Mouse (Mus musculus): ENCODE measurements at regions not wholly inside any gene's neighbourhood (a gene's known extent, or its start where the extent isn't known, plus 50 kb on each side); places are given as distances from the start of the nearest gene placed in this dataset.

GRCm38 (mm10) chr7:98768460-98768859 is 65.6 kb downstream of the Thap12 start:
- no peak for DNase-seq (ENCODE audit: low spot score)

GRCm38 (mm10) chr7:98769111-98769734 is 65.7 kb upstream of the Wnt11 start:
- DNase-seq (ENCODE audit: low spot score) = no peak

DNA sequence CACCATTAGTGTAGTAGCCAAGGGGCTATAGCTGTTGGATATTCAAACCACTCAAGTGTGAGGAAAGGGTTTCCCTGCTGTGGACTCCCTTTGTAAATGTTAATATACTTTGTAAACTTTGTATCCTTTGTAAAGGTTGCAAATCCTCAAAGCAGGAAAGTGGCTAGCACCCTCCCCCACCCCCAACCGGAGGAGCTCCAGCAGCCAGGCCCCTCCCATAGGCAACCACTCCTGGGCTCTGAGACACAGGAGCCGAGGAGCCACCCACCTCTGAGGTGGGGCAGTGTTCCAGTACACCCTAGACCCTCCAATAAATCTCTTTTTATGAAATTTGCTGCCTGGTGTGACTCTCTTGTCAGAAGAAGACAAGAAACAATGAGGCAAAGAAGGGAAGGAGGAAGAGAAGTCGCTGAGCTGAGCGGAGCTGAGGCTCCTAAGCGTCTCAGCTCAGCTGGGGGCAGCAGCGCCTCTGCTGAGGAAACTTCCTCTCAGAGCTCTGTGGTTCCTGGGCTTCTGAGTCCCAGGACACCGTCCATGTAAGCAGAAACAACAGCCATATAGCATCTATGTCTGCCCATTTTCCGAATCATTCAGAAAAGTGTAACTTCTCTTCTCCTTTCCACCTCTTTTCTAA is 64.5 kb upstream of the Wnt11 start:
- DNase-seq (ENCODE audit: low spot score) = peak; percentile 56

GRCm38 (mm10) chr7:98771134-98771775 is 63.7 kb upstream of the Wnt11 start:
- peak; percentile 11 for DNase-seq (ENCODE audit: low spot score)

DNA sequence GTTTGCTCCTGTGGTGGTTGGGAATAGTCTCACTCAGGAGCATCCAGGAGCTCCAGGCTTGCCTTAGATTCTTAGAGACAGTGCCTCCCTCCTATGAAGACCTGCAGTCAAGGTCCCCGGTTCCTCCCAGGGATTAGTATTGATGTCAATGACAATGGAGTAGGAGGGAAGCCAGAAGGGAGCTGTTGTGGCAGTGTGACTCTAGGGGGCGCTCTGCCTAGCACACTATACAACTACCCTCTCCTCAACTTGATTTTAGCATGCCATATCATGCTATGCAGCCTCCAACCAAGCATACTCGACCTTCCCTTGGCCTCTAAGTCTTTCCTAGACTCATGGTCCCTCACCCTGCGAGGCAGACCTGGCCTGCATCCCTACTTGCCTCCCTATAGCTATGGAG is 60.3 kb upstream of the Wnt11 start:
- DNase-seq (ENCODE audit: low spot score) = no peak

DNA sequence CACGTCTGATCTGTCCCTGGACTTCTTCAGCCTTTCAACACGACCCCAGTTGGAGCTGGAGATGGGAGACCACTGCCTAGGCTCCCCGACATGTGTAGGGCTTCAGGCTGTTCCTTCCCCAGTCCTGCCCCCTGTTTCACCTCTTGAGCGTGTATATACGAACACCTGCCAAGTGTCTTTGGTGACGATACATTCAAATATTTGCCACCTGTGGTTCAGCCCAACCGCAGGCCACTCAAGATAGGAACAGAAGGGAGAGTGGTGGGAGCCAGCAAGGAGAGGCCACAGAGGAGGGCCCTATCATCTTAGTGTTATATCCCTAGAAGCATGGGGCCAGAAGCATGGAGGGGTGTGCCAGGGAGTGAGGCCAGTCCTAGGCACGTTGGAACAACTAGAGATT is 59.9 kb upstream of the Wnt11 start:
- no peak for DNase-seq (ENCODE audit: low spot score)

GRCm38 (mm10) chr7:98777304-98777849 is 57.5 kb upstream of the Wnt11 start:
- DNase-seq (ENCODE audit: low spot score) = no peak

DNA sequence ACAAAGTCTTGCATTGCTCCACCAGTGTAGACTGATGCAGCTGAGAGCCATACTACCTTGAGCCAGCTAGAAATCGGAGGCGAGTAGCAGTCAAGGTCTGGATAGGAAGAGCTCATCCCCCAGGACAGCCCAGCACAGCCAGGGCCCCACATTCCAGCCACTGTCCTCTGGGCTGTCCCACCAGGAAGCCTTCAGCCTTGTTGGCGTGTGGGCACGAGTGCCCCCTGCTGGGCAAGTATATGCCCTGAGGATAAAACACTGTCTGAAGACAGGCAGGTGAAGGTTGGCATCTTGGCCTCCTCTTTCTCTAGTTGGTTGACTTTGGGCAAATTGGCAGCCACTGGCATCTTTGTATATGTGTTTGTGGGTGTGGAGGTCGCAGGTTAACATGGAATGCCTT is 56.0 kb upstream of the Wnt11 start:
- peak; percentile 67 for DNase-seq (ENCODE audit: low spot score)

DNA sequence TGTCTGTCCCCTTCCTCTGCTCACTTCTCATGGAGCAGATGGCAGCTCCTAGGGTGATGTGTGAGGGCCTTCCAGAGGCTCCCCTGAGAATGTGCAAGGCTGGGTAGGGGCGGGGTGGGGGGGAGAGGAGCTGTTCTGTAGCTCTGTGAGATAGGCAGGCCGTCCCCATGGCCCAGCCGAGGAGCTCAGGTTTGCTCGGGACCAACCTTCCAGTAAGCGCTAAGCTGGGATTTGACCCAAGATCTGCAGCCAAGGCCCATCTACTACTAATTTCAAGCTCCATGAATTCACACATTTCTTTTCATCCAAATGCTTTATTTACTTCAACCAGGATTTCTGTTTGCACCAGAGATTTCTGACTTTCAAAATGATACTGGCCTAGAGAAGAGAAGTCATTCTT is 51.4 kb upstream of the Wnt11 start:
- no peak for DNase-seq (ENCODE audit: low spot score)

- DNase-seq (ENCODE audit: low spot score) = no peak
Observed at GRCm38 (mm10) chr7:98783954-98784353, 51.0 kb upstream of the Wnt11 start.

DNA sequence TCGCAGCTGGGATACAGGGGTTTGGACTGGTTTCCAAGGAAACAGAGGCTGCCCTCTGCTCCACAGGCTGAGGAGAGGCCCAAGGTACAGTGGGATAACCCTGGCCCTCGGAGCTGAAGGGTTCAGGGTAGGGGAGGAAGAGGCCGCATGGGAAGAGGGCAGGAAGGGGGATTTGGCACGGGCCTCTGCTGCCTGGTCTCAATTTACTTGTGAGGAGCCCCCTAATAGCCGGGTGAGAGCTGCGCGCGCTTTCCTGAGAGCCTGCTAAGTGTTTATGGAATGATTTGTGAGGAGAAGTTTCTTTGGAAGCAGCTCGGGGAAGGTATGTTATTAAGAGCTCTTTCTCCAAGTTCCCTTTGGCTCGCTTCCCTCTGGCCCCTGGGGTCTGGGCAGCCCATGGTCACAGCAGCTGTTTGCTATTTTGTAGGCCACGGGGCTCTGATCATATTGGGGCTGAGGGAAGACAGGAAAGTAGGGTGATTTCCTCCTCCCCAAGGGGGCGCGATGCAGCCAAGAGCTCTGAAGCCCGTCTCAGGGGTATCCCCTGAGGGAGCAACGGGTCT is 50.5 kb upstream of the Wnt11 start:
- no peak for DNase-seq (ENCODE audit: low spot score)
